Mouse (Mus musculus) cerebellum, postnatal 36 days (tissue): ENCODE results near the gene Fam92b.
A peak's percentile ranks its signal among the peaks of the same experiment; 100 is the strongest.

ENCODE experiments used
- DNase-seq, 2 experiments: peaks; one replicate each; pipeline ENCODE4 v3.0.0; 2021 to 2022; ENCODE audit warnings: mixed read lengths in 2 of 2

Gene Fam92b

DNA sequence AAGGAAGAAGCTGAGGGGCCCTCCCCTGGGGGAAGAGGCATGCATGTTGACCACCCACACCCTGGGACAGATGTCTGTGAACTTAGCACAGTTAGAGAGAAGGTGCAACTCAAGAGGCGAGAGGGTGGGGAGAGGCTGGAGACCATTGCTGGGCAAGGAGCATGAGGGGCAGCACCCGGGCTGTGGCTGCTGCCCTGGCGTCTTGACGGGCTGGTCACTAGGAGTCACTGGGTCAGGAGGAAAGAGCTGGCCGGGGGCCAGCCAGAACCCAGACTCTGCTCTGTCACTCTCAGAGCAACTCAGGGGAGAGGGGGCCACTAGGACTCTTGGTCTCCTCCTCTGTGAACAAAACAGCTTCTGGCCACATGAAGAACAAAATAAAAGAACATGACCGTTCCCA, 12.2 kb upstream of the Fam92b start:
- DNase-seq: no peak

DNA sequence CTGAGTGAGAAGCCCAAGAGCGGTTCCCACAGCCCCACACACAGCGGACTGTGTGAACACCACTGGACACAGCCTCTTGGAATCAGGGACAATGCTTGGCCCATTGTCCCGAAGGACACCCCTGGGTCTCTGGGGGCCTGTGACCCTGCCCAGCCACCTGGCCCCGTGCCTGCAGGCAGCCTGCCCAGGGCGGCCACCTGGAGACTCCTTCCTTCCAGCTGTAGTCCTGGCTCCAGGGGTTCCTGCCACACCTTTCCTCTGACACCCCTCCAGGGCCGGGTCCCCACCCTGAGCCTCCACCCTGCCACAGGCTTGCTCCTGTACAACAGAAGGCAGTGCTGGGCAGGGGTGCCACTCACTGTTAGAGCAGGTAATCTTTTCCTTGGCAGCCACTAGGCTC, 11.2 kb upstream of the Fam92b start:
- DNase-seq: no peak

DNA sequence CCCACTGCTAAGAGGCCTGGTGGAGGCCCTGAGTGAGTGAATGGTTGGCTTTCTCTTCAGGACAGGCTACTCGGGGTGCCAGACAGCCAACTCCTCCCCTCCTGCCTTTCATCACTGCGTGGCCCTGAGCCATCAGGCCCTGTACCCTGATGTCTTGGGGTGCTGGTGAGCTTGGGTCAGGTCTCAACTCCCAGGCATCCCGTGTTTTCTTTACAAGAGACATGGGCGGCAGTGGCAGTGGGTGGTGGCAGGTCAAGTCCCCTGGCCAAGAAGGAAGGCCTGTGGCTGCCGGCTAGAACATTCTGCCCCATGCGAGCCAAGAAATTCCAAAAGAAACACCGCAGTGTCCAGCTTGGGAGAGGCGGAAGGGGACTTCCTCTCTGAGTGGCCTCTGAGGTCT, 9.2 kb upstream of the Fam92b start:
- no peak for DNase-seq

DNA sequence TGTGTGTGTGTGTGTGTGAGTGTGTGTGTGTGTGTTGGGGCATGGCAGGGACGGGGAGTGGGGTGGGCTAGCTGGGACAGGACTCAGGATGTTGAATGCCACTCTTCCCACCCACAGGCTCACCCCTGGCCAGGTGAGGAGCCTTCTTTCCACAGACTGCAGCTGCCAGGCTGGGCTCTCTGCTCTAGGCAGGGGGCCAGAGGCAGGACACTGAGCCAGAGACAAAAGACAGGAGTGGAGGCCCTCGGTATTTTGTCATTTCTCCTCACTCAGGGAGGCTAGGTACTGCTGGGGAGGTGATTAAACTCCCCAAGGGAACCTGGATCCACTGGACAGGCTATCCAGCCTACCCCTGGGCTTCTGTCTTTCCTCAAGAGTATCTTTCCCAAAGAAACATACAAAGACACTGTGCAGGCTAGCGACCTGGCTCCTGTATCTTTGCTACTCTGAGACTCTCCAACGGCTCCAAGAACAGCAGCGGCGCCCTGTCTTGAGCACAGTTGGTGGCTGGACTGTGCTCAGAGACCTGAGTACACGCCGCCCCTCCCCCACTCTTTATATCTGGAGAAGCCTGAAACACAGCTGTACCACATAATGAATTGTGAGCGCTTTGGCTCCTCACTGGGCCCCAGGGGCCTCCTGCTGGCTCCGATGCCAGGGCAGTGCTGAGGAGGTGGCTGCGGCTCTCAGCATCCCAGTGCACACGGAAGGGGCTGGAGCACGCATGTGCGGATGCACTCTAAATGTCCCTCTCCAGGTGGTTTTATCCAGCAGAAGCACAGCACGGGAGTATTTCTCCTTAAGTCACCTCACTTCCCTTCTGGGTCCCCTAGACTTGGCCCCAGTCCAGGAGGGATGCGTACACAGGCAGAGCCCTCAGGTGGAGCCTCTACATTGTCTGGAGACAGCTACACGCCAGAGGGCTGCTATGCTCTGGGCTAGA, 7.9 kb upstream of the Fam92b start:
- DNase-seq: no peak

DNA sequence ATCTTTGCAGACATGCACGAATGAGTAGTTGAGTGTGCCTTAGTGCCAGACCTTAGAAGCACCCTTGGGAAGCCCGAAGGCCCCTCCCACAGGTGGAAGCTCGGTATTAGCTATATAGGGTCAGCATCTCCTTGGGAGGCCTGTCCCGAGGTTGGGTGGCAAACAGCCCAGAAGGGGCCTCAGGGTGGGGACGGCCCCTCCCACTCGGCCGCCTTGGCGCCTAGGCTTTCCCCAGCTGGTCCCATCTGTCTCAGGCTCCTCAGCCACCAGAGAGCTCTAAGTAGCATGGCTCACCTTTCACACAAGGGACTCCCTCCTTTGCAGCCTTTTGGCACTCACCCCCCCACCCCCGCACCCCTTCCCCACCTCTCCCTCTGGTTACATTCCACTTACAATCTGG, 7.1 kb upstream of the Fam92b start:
- DNase-seq: no peak

DNA sequence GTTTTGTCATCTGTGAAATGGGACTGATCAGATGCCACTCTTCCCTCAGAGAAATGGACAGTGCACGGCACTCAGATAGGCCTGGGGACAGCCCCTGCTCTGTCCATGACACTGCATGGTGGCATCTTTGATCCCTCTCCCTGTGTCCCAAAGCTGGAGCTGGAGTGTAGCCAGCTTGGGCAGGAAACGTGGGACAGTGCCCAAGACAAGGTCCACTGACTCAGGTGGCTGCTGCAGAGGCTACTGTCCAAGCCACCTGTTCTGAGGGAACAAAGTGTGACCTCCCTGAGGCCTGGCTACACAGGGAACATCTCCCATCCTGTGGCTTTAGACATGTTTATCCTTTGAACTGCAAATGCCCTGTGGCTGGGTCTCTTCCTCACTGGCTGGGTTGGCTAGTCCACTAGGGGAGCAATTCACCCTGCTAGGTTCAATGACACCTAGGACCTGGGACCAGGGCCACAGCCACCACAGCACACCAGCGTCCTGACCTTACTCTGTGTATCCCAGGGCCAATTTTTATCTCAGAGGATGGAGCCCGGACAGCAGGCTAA, 4.7 kb upstream of the Fam92b start:
- no peak for DNase-seq

DNA sequence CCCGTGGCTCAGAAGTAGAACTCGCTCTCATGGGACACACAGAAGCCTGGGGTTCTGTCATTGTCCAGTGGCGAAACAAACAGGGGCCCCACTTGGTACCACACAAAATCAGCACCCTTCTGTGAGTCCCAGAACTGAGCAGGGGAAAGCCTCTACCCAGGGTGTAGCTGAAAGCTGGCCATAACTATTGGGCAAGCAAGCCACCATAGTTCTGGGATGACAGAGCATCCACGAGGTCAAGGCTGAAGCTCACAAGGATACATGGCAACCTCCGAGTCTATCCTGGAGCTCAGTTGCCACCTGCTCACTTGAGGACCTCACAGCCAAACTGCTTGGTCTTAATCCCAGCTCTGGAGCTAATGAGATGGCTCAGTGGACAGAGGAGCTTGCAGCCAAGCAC, 4.0 kb upstream of the Fam92b start:
- no peak for DNase-seq

DNA sequence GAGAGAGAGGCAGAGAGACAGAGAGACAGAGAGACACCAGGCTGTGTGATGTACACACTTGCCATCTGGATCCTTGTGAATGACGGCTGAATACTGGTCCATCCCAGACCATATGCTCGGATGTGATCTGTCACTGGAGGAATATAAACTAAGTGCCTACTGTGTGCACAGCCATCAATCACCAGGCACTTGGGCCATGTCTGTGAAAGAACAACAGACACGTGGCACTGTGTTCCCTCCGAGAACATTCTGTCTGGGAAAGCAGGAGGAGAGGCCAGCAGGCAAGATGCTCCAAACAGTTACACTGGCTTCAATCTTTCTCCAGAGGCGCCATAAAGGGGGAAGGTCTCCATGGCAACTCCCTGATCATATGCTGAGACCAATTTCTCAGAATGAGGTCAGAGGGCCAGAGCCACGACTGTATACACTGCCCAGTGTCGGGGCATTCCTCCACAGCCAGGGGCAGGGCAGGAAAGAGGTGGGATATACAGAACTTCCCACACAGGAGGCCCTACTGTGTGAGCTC, 3.2 kb upstream of the Fam92b start:
- no peak for DNase-seq

DNA sequence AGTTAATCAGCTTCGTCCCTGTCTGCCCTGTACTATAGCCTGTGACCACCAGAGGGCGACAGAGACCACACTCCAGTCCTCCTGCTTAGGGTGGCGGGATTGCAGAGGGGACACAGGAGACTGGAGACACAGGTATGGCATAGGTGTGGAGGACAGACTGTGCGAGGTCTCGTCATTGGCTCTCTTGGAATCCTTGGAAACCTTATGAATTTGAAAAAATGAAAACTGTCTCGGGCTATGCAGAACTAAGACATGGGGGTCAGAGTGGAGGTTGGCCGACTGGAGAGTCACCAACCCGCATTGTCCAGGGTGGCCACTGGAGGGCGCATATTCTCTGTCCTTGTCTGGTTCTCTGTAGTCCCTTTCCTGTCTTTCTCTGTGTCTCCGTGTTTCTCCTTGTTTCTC, 1.8 kb upstream of the Fam92b start:
- peak; percentile 90 to 96 for DNase-seq

DNA sequence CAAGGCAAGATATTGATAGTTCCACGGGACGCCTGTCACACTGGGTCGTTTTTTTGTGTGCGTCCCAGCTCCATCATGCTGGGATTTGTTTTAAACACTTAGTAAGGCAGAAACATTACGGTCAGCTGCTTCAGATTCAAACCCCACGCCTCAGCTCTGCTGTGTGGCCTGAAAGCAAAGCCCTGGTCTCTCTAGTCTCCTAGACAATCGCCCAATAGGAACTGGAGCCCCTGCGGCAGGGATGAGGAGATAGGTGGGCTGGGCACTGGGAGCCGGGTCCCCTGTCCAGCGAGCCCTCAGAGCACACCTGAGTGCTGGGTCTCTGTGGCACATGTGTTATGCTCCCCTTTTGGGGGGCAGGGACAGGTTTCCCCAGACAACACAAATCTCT, 853 bp upstream of the Fam92b start:
- DNase-seq: no peak

DNA sequence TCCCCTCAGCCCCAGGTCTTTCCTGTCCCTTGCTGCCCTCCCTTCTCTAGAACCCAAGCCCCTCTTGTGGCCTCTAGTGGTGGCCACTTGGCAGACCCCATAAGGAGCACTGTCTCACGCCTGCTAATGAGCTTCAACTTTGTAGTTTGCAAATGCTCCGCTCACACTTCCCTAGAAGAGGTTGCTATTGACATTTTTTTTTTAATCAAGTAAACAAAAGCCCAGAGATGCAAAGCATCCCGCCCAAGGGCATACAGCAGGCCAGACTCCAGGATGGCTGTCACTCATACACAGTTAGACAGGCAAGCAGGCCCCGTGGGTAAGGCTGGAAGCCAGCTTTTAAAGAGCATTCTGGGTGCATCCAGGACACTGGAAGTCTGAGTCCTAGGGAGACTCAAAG, 661 bp downstream of the Fam92b start:
- no peak for DNase-seq

DNA sequence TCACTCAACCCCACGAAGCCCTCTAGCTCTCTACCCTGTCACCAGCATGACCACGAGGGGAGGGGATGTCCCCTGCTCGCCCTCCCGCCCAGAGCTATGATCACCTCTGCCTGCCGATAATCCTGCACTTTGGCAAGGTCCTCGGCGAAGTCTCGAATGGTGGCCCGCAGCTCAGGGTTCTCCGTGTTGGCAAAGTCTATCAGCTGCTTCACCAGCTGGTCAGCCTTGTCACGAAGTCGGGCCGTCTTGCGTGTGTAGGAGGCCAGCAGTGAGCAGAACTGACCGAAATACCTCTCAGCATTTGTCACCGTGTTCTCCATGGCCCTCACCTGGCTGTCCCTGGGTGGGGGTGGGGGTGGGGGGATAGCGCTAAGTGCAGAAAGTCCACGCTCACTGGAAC, 2.7 kb downstream of the Fam92b start:
- no peak for DNase-seq

DNA sequence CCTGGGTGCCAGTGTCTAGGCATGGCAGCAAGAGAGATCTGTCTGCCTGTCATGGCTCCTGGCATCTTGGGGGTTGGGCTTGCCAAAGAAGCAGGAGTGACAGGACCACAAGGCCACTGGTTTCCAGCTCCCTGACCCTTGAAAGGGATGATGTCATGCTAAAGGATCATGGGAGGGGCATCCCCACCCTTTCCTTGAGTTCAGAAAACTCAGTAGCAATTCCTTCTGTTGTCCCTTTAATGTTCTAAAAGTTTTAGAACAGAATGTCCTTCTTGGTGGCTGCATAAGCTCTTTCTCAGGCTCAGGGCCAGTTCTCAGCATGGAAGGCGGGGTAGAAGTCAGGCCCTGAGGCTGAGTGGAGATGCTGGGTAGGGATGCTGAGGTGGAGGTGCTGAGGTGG, 4.1 kb downstream of the Fam92b start:
- DNase-seq: no peak

DNA sequence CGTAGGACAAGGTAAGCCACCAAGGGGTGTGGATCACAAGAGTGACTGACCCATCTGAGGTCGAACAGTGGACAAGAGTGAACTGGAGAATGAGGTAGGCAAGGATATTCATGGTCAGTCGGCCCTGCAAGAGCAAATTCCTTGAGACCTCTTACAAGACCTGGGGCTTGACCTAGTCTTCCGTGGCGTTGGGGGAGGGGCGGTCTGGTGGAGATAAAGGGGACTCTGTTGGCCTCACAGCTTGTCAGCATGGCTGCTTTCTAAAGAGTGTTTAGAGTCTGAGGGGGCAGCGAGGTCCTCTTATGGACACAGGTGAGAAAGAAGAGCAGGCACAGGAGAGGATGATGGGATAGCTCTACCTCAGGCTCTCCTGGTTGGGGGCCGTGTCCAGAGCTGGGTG, 8.1 kb downstream of the Fam92b start:
- DNase-seq: no peak

DNA sequence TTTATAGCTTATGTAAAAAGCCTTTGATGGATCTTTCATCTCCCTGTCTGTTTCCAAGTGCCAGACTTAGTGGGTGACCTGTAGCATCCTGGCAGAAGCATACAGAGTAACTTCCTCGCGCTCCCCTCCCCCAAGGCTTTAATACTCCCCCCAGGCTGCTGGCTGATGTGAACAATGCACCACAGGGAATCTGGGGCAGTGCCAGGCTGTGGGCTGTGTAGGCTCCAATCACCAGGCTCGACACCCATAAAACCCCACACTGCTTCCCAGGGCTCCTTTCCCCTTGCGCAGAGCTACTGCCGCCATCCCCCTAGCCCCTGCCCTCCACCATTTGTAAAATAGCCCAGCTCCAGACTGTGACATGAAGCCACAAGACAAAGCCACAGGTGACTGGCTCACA, 9.4 kb downstream of the Fam92b start:
- peak; percentile 48 to 50 for DNase-seq

DNA sequence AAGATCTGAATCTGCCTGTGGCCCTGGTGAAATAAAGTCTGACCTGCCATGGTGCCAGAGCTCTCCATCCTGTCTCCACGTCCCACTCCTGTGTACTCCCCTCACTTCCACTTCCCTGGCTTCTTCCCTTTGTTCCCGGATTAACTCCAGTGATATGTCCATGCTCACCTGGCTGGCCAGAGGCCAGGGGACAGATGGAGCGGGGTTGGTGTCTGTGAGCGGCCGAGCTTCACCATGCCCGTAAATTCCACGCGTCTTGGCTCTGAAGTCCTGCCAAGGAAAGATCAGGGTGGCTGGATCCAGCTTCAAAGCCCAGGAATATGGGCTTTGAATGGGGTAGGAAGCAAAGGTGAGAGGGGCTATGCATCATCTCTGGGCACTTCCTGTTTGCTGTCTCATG, 10.1 kb downstream of the Fam92b start:
- peak; percentile 71 to 76 for DNase-seq

DNA sequence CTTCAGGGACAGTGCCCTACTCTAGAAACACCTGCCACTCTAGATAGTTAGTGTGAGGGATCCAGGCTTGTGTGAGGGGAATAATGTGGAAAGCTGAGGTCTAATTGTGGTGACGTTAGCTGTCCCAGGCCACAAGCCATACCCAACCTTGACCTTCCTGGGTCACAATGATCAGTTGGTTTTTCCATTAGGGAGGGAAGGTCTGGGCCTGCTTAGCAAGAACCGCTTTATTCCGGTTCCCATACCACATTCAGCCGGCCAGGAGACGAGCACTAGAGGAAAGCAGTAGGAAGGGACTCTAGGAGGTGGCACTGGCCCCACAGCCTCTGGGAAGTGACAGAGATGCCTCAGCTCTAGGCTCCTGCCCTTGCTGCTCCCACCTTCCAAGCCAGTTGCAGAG, 13.2 kb downstream of the Fam92b start:
- DNase-seq: no peak

DNA sequence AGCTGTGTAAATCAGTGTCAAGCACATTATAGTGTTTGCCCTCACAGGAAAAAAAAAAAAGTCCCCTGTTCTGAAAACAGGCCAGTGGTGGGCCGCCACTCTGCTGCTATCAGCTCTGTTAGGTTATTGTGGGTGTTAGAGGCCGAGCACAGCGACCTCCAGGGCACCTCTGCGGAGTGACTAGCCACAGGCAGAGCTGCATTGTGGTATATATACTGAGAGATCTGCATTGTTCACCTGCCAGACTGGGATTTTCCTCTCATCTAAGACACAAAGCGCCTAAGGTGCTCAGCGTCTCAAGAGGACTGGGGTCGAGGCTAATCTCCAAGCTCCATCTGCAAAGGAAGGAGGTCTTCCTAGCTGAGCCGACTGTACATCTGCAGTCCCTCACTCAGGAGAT, 13.9 kb downstream of the Fam92b start:
- DNase-seq: no peak

DNA sequence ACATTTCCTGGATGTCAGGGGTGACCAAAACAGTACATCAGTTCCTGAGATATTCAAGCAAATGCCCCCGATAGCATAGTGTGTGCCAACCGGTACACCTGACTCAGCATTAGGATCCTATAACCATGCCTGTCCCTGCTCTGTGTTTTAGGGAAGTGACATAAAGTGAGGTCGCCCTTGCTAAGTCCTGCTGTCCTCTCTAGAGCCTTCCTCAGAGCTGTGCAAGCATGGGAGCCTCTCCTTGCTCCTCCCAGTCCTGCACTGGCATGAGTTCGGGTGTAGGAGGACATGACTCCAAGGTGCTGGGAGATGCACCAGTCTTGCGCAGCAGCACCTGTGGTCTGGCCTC, 14.9 kb downstream of the Fam92b start:
- no peak for DNase-seq

DNA sequence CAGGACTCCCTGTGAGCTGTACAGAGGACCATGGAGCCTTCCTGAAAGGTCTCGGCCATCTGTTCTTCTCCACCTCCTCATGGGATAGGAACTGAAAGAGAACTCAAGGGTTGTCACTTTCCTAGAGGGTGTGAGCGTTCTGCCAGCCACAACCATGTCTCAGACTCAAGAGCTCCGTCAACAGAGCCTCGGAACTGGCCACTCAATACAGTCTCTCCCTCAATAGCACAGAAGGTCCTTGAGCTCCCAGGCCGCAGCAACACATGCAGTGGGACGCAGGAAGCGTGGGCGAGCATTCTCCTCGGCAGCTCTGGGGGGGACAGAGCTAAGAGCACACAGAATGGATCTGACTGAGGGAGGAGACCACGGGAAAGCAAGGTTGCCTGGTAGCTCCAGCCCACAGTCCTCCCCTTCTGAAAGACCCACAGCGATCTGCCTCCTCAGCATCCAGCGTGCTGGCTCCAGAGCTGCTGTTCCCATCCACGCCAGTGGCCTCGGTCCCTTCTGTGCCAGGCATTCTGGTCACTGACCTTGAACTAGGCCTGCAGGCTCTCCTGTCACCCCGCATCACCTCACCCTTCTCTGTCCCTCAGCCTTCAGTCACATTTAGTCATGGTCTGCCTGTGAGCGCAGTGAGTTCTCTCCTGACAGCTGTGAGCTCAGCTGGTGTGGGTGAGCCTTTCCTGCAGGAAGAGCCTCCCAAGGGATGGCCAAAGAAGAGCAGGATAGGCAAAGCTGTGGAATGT, 15.4 kb downstream of the Fam92b start:
- no peak for DNase-seq

DNA sequence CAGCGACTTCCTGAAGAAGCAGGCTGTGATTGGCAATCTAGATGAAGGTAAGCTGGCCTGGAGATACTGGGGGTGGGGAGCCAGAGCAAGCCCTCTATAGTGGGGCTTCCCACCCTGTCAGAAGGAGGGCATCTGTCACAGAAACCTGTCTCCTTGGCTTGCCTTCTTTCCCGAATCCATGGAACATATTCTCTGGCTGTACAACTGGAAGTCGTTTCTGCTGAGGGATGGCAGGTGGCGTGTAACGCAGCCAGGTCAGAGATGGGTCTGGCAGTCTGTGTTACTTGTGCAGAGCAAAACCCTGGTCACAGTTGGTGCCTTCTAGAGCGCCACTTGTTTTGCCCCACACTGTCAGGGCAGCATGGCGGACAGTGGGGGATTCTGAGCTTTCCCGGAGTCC, 16.9 kb downstream of the Fam92b start:
- peak; percentile 70 to 71 for DNase-seq

DNA sequence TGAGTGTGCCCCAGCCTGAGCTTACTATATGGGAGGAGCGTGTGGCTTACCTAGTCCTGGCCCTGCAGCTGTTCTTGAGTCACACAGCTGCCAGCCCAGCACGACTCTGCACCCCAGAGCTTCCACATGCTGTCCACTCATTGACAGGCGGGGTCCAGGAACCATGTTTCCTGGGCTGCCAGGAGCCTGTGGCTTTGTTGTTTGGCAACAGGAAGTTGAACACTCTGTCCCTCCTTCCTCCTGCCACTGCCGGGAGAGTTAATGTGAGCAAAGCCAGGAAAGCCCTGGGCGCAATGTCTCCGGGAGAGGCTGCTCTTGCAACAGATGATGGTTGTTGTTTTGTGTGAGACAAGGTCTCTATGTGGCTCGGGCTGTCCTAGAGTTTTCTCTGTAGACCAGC, 24.6 kb downstream of the Fam92b start:
- DNase-seq: no peak

DNA sequence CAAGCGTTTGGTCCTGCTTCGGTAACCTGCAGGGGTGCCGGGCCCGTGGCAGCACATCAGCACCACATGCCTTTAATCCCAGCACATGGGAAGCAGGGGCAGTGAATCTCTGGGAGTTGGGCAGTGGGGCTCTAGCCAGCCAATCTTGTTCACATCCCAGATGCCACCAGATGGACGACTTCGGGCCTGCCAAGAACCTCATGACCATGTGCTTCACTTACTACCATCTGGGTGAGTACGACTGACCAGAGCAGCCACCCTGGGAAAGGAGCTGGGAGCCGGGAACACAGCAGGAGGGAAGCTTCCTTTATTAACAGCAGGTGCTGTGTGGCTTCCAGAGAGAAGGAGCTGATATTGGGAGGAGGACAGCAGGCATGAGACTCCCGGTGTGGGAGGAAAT, 26.1 kb downstream of the Fam92b start:
- DNase-seq: no peak

DNA sequence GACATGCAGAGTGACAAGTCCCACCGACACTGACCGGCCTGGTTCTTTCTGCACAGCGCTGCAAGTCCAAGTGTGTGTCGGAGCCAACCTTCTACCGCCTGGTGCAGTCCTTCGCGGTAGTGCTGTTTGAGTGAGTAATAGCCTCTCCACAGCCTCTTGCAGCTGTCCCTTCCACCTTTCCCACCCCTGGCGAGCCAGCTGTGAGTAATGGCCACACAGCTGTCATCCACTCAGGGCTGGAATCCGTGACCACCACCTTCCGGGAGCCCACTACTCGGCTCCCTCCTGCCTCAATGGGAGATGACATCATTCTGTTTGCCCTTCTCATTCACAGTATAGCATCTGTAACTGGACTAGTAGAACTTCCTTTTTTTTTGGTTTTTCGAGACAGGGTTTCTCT, 27.2 kb downstream of the Fam92b start:
- DNase-seq: no peak
